Mouse (Mus musculus) MEL (cell line): Measurements from ENCODE around the gene Tchp. TPM values are rescaled to one million over a fixed set of nuclear protein-coding genes. Genes with fewer than 3 reads are reported as not detected.

Experiments used
- DNase-seq: peaks from one replicate; pipeline ENCODE4 v3.0.0; 2011; ENCODE audit warnings: low read depth, low spot score
- H3K27ac ChIP-seq: 2 replicates; pipeline ENCODE4 v1.5.1; 2012; ENCODE audit warnings: low read depth, mild to moderate bottlenecking, control low read depth, low read length, moderate library complexity; ENCODE audit not compliant: control insufficient read depth
- H3K27me3 ChIP-seq, 2 experiments: fragments of 150-350 bp in 1 of 2; sonication (generic) in 1 of 2; 2 replicates each; pipeline ENCODE4 v1.6.1; 2012; ENCODE audit warnings: low read length in 2 of 2, mild to moderate bottlenecking in 2 of 2, improper control_type of control experiment in 1 of 2, moderate library complexity in 1 of 2; ENCODE audit not compliant: insufficient read depth in 2 of 2, control insufficient read depth in 1 of 2
- H3K36me3 ChIP-seq, 2 experiments: 2 replicates each; pipeline ENCODE4 v1.6.1; 2012 to 2014; ENCODE audit warnings: low read length in 2 of 2, improper control_type of control experiment in 1 of 2, inconsistent platforms in 1 of 2, mild to moderate bottlenecking in 1 of 2; ENCODE audit not compliant: insufficient read depth in 2 of 2, control insufficient read depth in 1 of 2
- H3K4me1 ChIP-seq, 2 experiments: fragments of 150-350 bp in 1 of 2; sonication (generic) in 1 of 2; 2 replicates each; pipeline ENCODE4 v1.6.1; 2012; ENCODE audit warnings: low read length in 2 of 2, improper control_type of control experiment in 1 of 2, mild to moderate bottlenecking in 1 of 2; ENCODE audit not compliant: insufficient read depth in 2 of 2, control insufficient read depth in 1 of 2
- H3K4me3 ChIP-seq, 2 experiments: fragments of 150-350 bp in 1 of 2; sonication (generic) in 1 of 2; 2 replicates each; pipeline ENCODE4 v1.5.1; 2012; ENCODE audit warnings: low read depth in 2 of 2, low read length in 2 of 2, mild to moderate bottlenecking in 2 of 2, moderate library complexity in 2 of 2, control low read depth in 1 of 2, improper control_type of control experiment in 1 of 2; ENCODE audit not compliant: control insufficient read depth in 1 of 2, insufficient read depth in 1 of 2
- H3K79me2 ChIP-seq: 2 replicates; pipeline ENCODE4 v1.6.1; 2012; ENCODE audit warnings: mild to moderate bottlenecking, low read length, moderate library complexity; ENCODE audit not compliant: control insufficient read depth, poor library complexity, insufficient read depth
- H3K9ac ChIP-seq: 2 replicates; pipeline ENCODE4 v1.6.1; 2012; ENCODE audit warnings: low read depth, mild to moderate bottlenecking, control low read depth, low read length, moderate library complexity; ENCODE audit not compliant: control insufficient read depth, poor library complexity, severe bottlenecking
- H3K9me3 ChIP-seq: fragments of 150-350 bp; sonication (generic); replicated peaks from 2 replicates; pipeline ENCODE4 v1.6.1; 2012; ENCODE audit warnings: mild to moderate bottlenecking, low read length, improper control_type of control experiment, moderate library complexity; ENCODE audit not compliant: insufficient read depth
- CHD1 ChIP-seq: IDR thresholded peaks from 2 replicates; pipeline ENCODE4 v1.6.1; 2012; ENCODE audit warnings: low read depth, mild to moderate bottlenecking, inconsistent platforms, low read length, improper control_type of control experiment
- CHD2 ChIP-seq: IDR thresholded peaks from 2 replicates; pipeline ENCODE4 v1.6.1; 2011; ENCODE audit warnings: low read length, improper control_type of control experiment
- CTCF ChIP-seq, 3 experiments: IDR thresholded peaks in 2 of 3; conservative IDR thresholded peaks in 1 of 3; 2 replicates each; pipeline ENCODE4 v1.5.1; 2011 to 2012; ENCODE audit warnings: low read length in 3 of 3, low read depth in 2 of 3, mild to moderate bottlenecking in 2 of 3, improper control_type of control experiment in 1 of 3, inconsistent platforms in 1 of 3, mixed read lengths in 1 of 3, moderate library complexity in 1 of 3; ENCODE audit not compliant: control insufficient read depth in 1 of 3, insufficient read depth in 1 of 3, poor library complexity in 1 of 3, severe bottlenecking in 1 of 3
- ELF1 ChIP-seq: IDR thresholded peaks from 2 replicates; pipeline ENCODE4 v1.6.1; 2014; ENCODE audit warnings: low read depth, mild to moderate bottlenecking, inconsistent platforms, low read length, improper control_type of control experiment, moderate library complexity
- ETS1 ChIP-seq: IDR thresholded peaks from 2 replicates; pipeline ENCODE4 v1.6.1; 2012; ENCODE audit warnings: low read depth, mild to moderate bottlenecking, inconsistent platforms, low read length, improper control_type of control experiment, moderate library complexity
- JUND ChIP-seq: IDR thresholded peaks from 2 replicates; pipeline ENCODE4 v1.6.1; 2011; ENCODE audit warnings: low read depth, mild to moderate bottlenecking, improper control_type of control experiment, low read length
- KAT2A ChIP-seq: conservative IDR thresholded peaks from 2 replicates; pipeline ENCODE4 v1.6.1; 2012; ENCODE audit warnings: low read depth, low read length, improper control_type of control experiment, inconsistent platforms
- MEF2A ChIP-seq: IDR thresholded peaks from 2 replicates; pipeline ENCODE4 v1.6.1; 2014; ENCODE audit warnings: low read depth, mild to moderate bottlenecking, inconsistent platforms, low read length, improper control_type of control experiment; ENCODE audit not compliant: poor library complexity, insufficient replicate concordance, severe bottlenecking; ENCODE audit errors: extremely low read depth
- MYC ChIP-seq: IDR thresholded peaks from 2 replicates; pipeline ENCODE4 v1.6.1; 2011; ENCODE audit warnings: low read depth, mild to moderate bottlenecking, low read length, improper control_type of control experiment, moderate library complexity
- NELFE ChIP-seq: IDR thresholded peaks from 2 replicates; pipeline ENCODE4 v1.6.1; 2011; ENCODE audit warnings: low read depth, low read length, improper control_type of control experiment
- POLR2AphosphoS2 ChIP-seq: IDR thresholded peaks from 2 replicates; pipeline ENCODE4 v1.6.1; 2011; ENCODE audit warnings: low read length, improper control_type of control experiment
- RAD21 ChIP-seq: IDR thresholded peaks from 2 replicates; pipeline ENCODE4 v1.6.1; 2011; ENCODE audit warnings: mild to moderate bottlenecking, low read depth, low read length, improper control_type of control experiment
- SIN3A ChIP-seq: IDR thresholded peaks from 2 replicates; pipeline ENCODE4 v1.6.1; 2012; ENCODE audit warnings: low read length, improper control_type of control experiment, inconsistent platforms
- UBTF ChIP-seq: IDR thresholded peaks from 2 replicates; pipeline ENCODE4 v1.6.1; 2012; ENCODE audit warnings: low read depth, mild to moderate bottlenecking, inconsistent platforms, low read length, improper control_type of control experiment, moderate library complexity, borderline replicate concordance; ENCODE audit not compliant: insufficient read depth
- USF2 ChIP-seq, 2 experiments: IDR thresholded peaks; 2 replicates each; pipeline ENCODE4 v1.6.1; 2011 to 2012; ENCODE audit warnings: improper control_type of control experiment in 2 of 2, low read length in 2 of 2, borderline replicate concordance in 1 of 2, inconsistent platforms in 1 of 2, low read depth in 1 of 2, mild to moderate bottlenecking in 1 of 2; ENCODE audit not compliant: insufficient read depth in 1 of 2
- ZNF384 ChIP-seq: IDR thresholded peaks from 2 replicates; pipeline ENCODE4 v1.6.1; 2012; ENCODE audit warnings: low read depth, mild to moderate bottlenecking, inconsistent platforms, low read length, improper control_type of control experiment
- polyA plus RNA-seq, 2 experiments: library from polyadenylated mRNA; stranded (reverse) in 1 of 2; unstranded in 1 of 2; fragments of >175 nt in 1 of 2; fragments of >200 nt in 1 of 2; gene quantifications; 2 replicates each; pipeline versions ENCODE4 v1.2.1 to v1.2.4; 2012; ENCODE audit warnings: low replicate concordance in 2 of 2, low read depth in 1 of 2; ENCODE audit not compliant: insufficient read length in 2 of 2, insufficient read depth in 1 of 2, missing spikeins in 1 of 2
- total RNA-seq: library from RNA; depleted of rRNA; stranded (reverse); fragments of 300-350 nt; gene quantifications from 2 replicates; pipeline ENCODE4 v1.2.3, GENCODE M21; 2012

The Tchp gene
- total and polyA plus RNA-seq, 3 experiments = 13.6 to 21.1 TPM; not detected in 1

- no peak for TF ChIP-seq ZNF384
- no peak for TF ChIP-seq CHD2
- TF ChIP-seq ETS1 = no peak
- no peak for TF ChIP-seq KAT2A
- TF ChIP-seq RAD21 = no peak
- TF ChIP-seq, all 39 proteins: peak for 0
- Histone ChIP-seq H3K27me3 (no peaks in the 10 kb centered on the region), H3K36me3 (peaks cover 0 to 17% of the 10 kb centered on the region in 2 experiments; a peak in 3 of 4 replicates), H3K4me3 (no peak overlapping the region), H3K9me3 (no peaks in the 10 kb centered on the region), H3K9ac (no peak overlapping the region), H3K4me1 (no peaks in the 10 kb centered on the region), H3K79me2 (no peaks in the 10 kb centered on the region), H3K27ac (no peak overlapping the region)
- DNase-seq = no peak
These were observed 42.8 kb downstream of the Tchp start for GRCm38 (mm10) chr5:114750325-114750724.

GRCm38 (mm10) chr5:114752397-114752796 is 44.8 kb downstream of the Tchp start:
- DNase-seq = no peak
- Histone ChIP-seq H3K9ac (no peak overlapping the region), H3K9me3 (no peaks in the 10 kb centered on the region), H3K27me3 (no peaks in the 10 kb centered on the region), H3K27ac (no peak overlapping the region), H3K4me3 (no peak overlapping the region), H3K36me3 (peaks cover 0 to 16% of the 10 kb centered on the region in 2 experiments; a peak in 2 of 4 replicates), H3K4me1 (no peaks in the 10 kb centered on the region), H3K79me2 (no peaks in the 10 kb centered on the region)
- TF ChIP-seq NELFE (no peak), ELF1 (no peak), CHD2 (no peak), UBTF (no peak), MEF2A (no peak)

GRCm38 (mm10) chr5:114753384-114753783 is 45.8 kb downstream of the Tchp start:
- Histone ChIP-seq H3K9me3 (no peaks in the 10 kb centered on the region), H3K4me1 (no peaks in the 10 kb centered on the region), H3K4me3 (no peak overlapping the region), H3K27ac (no peak overlapping the region), H3K9ac (no peak overlapping the region), H3K36me3 (peaks cover 0 to 12% of the 10 kb centered on the region in 2 experiments; a peak in 2 of 4 replicates), H3K79me2 (no peaks in the 10 kb centered on the region), H3K27me3 (no peaks in the 10 kb centered on the region)
- DNase-seq = no peak
- TF ChIP-seq POLR2AphosphoS2 (no peak), CTCF (IDR thresholded peaks at IDR 0.05 in 2 of 3, conservative IDR thresholded peaks at IDR 0.05 in 1 of 3; ENCODE audit: control insufficient read depth in 1 of 3, insufficient read depth in 1 of 3, low read depth in 2 of 3, low read length in 3 of 3, poor library complexity in 1 of 3, severe bottlenecking in 1 of 3) (no peak), CHD1 (no peak), USF2 (IDR thresholded peaks at IDR 0.05; ENCODE audit: borderline replicate concordance in 1 of 2, insufficient read depth in 1 of 2, low read depth in 1 of 2, low read length in 2 of 2) (no peak), ZNF384 (no peak), SIN3A (no peak), MYC (no peak), JUND (no peak)
